Mouse (Mus musculus) spleen, adult 18-20 months (tissue): Measurements from ENCODE around the gene H2-DMa.

Source experiments
- DNase-seq, 2 experiments: peaks; one replicate each; pipeline ENCODE4 v3.0.0; 2022; ENCODE audit warnings: mixed read lengths in 2 of 2

The H2-DMa gene

DNA sequence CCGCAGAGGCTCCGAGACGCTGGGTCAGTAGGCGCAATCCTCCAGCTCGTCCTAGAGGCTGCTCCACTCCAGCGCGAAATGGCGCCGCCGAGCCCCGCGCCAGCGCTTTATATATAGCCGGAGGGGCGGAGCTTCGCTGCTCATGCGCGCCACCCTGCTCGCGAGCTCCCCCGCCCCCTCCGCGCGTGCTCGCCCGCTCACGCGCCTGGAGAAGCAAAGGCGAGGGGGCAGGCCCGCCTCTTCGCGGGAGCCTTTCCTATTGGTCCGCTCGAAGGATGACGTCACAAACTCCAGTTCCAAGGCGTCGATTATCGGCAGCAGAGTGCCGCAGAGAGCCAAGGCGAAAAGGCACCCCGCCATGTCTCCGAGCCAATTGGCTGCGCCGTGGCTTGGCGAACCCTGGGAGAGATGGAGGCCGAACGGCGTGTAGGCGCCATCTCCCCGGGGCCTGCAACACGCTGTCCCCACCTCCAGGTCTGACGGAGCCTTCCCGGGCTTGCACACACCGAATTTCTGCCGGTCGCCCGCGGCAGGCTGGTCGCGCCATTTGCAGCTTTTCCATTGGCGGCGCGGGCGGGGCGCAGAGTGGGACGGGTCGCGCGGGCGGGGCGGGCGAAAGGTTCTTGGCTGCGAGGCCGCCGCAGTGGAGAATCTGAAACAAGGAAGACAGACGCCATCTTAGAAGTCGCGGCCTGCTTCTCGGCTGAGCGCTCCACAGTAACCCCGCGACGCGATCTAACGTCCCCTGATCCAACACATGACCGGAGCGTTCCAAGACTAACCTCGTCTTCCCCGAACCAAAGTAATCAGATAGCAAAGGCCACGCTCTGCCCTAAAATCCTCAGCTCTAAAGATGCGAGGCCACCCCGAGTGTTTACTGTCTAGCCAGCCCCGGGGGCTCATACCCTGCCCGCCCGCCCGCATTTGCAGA, at the start of gene H2-DMa:
Gene H2-DMa (plus strand): TSS at position 293 of the 931 bp plus-strand sequence.
- peak; percentile 97 to 98 for DNase-seq

DNA sequence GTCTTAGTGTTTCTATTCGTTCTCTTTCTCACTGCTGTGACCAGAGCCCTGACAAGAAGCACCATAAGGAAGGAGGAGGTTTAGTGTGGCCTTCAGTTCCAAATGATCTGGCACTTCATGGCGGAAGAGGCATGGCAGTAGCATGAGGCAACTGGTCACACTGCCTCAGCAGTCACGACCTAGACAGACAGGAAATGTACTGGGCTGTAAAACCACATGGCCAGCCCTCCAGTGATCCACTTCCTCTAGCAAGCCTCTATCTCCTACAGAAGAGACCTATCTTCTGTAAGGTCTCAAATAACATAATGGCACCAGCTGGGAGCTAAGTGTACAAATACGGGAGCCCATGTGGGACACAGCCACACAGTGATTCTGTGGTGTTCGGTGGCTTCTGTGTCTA, 47.2 kb upstream of the H2-DMa start:
- DNase-seq: peak in 1 of 2 experiments; percentile 15

DNA sequence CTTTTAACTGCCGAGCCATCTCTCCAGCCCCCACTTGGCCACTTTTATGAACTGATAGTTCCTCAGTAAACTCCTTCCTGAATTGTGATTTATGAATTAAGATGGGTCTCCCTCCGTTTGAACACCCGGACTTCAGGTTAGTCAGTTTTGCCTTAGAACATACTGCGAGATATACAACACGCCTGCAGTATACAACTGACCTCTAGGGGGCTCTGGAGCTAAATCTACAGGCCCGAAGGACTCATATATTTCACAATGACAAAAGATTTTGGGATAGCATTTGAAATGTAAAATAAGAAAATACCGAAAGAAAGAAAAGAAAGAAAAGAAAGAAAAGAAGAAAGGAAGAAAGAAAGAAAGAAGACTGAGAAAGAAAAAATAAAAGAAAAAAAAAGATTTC, 44.1 kb upstream of the H2-DMa start:
- DNase-seq: peak; percentile 37 to 83

DNA sequence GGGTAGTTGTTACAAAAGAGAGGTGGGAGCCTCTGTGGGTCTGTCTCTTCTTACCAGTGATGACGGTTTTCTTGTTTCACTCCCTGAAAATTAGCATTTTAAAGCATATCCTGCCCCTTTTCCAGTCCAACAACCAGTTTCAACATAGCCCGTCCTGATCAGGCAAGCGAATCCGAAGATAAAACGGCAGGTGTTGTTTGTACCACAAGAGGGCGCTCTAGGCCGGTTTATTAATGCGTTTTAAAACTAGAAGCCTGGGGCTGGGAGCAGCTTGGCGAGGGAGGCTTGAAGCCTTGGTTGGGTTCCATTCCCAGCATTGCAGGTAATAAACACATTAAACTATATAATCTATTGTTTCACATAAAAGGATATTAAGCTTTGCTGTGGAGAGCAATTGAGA, 41.8 kb upstream of the H2-DMa start:
- DNase-seq: peak; percentile 32 to 74

- no peak for DNase-seq
Measured at GRCm38 (mm10) chr17:34078148-34078547, 41.2 kb upstream of the H2-DMa start.

DNA sequence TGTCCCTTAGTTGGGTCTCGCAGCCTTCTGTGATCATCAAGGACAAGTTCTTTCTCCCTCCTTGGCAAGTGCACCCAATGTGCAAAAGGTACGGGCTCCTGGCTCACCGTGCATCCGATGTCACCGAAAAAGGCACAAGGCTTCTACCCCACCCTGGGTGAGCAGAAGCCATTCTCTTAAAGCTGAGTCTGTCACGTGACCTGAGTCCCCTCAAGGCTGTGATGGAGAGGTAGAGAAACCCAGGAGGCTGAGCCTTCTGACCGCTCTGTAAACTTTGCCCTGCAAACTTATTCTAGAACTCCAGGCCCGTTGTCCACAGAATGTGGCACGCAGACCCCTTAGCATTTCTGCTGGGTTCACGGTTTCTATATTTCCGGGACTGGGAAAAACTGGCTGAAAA, 40.3 kb upstream of the H2-DMa start:
- no peak for DNase-seq

DNA sequence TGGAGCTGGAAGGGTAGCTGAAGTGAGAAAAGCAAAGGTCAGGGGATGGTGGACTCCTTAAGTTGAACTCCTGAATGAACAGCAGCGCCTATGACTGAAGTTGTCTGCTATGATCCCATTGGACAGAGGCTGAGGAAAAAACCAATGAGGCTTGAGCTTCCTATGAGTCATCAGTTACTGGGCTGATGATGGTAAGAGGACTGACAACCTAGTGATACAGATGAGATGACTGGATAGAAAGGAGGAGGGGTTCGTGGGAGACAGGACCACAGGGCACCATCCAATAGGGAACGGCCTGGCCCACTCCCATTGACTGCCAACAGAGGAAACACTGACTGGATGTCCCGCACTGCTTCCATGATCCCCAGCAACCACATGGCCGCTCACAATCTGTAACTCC, 39.7 kb upstream of the H2-DMa start:
- no peak for DNase-seq

DNA sequence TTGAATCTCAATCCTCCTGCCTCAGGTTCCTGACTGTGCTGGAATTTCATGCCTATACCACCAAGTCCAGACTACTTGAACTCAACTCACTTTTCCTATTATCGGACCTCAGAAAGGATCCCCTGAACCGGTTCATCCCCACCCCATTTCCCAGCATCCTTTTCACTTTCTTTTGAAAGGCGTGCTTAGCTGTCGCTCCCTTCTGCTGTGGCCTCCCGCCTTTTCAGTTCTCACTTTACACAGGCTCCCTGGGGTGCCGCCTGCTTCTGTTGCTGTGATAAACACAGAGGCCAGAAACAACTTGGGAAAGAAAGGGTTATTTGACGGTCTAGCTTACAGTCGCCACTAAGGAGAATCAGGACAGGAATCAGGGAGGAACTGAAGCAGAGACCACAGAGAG, 36.2 kb upstream of the H2-DMa start:
- DNase-seq: no peak

DNA sequence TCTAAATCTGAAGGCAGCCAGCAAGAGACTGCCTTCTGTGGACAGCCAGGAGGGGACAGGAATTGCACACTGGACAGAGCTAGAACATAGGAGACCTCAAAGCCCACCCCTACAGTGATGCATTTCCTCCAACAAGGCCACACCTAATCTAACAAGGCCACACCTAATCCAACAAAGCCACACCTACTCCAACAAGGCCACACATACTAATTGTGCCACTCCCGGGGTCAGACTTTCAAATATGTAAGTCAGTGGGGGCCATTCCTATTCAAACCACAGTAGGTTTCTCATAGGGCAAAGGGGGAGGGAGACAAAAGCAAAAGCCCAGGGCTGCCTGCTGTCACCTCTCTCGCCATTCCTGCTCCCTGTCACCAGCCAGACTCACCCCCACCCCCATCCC, 32.0 kb upstream of the H2-DMa start:
- DNase-seq: no peak

DNA sequence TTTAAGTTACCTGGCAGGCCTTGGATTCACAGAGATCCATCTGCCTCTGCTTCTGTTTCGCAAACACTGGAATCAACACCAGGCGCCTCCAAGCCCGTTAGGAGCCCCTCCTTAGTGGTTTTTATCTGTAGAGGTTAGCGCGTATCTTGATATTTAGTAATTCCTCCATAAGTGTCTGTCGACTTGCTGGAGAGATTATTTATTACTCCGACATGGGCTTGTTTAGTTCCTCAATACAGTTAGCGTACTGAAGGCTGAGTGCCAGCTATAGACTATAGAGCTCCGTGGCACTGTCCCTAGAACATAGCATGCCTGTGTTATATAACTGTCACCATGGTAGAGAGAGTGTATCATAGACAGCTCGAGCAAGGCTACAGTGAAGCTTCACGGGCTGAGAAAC, 31.2 kb upstream of the H2-DMa start:
- DNase-seq: no peak

DNA sequence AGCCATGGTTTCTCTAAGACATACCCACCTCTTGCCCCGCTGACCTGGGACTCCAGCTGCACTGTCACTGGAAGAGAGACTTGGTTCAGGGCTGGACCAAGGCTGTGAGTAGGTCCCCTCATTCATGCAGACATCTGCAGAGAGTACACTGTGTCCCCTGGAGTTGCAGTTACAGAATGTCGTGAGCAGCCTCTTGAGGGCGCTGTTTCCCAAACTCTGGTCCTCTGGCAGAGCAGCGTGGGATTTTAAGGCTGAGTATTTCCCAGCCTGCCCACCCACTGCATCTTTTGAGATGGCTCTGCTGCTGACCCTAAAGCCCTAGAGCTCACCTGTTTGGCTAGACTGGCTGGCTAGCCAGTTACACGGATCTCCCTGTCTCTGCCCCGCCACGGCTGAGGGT, 28.4 kb upstream of the H2-DMa start:
- DNase-seq: peak; percentile 39 to 63

DNA sequence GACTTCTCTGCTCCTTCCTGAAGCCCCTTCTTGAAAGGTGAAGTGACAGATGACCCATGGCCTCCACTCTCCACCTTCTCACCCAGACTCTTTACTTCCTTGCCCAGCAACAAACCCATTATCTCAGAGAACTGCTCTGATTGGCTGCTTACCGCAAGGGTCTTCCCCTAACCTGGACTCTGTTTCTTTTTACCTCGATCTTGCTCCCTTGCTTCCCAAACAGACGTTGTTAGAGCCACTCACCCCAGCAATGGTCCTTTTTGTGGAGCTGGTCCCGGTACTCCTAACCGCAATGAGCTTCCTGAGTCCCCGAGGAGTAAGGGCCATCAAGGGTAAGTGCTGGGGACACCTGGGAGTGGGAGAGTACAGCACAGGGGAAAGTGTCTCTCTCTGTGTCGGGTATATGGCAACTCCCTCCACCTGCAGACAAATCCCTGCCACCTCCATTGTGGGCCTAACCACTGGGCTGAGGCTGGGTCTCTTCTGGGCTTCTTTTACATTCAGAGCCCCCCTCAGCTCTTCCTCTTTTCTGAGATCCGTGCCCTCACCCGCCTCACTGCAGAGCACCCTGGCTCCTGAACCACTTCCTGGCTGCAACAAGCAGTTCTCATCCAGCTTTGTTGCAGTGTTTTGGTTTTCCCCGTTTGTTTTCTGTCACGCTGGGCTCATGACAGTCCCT, 27.0 kb upstream of the H2-DMa start, which contains the start of gene H2-Oa:
Gene H2-Oa (plus strand): TSS at position 144 of the 679 bp plus-strand sequence.
- peak; percentile 47 to 51 for DNase-seq

DNA sequence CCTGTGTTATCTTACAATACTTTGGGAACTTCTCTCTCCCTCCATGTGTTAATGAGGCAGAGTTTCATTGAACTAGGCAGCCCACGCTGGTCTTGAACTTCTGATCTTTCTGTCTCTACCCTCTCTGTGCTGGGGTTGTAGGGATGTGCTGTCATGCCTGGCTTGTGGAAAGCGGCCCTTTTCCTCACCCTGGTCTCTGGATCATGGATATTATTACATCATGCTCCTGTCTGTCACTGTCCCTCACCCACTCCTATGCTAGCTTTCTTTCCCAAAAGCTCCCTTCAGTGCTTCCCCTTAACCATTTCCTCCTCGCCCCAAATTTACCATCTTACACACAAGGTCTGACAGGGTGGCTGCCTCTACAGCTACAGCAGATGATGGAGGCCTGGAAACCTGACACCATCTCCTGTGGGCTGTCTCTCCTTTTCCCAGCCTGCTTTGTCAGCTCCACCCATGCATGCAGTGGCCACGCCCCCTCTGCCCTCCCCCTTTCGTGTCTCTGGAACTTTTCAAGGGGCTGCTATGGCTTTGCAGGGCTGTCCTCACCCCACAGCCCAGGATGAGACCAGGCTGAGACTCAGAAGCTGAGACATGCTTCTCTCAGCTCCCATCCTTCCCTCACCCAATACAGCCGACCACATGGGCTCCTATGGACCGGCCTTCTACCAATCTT, 26.0 kb upstream of the H2-DMa start:
- peak; percentile 51 to 65 for DNase-seq

DNA sequence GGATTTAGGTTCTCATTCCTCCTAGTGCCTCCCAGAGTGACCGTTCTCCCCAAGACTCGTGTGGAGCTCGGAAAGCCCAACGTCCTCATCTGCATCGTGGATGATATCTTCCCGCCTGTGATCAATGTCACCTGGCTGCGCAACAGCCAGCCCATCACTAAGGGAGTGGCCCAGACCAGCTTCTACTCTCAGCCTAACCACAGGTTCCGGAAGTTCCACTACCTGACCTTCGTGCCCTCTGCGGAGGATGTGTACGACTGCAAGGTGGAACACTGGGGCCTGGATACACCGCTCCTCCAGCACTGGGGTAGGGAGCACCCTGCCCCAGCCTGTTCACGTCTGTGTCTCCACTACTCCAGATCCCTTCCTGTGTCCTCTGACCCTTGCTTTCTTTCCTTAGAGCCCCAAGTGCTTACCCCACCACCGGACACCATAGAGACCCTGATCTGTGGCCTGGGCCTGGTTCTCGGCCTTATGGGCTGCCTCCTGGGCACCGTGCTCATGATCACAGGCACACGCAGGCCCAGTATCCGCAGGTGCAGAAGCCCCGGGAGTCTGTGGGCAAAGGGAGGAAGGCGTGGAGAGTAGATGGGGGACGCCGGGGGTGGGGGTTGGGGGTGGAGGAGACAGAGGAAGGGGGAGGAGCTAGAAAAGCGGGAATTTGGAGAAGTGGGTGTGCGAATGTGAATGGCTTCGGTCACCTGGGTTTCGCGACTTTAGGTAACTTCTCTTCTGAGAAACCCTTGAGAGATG, 24.9 kb upstream of the H2-DMa start:
- DNase-seq: no peak

DNA sequence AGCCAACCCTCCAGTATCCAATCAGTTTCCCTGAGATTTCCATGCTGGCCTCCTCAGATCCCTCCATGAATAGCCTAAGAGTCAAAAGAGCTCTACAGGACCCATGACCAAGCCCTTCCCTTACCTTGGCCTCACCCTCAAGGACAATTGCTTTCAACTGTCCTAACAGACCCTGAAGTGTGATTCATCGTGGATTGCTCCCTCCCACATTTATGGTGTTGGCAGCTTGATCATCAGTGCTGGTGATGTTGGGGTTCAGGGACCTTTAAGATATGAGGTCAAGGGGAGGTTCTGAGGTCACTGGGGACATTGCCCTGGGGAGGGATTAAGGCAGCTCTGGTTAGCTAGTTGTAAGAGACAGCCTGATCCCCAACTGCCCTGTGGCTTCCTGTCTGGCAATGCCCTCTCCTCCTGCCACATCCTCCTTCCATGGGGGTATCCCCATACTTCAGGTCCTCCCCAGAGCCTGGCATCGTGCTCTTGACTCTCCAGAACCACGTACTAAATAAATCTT, 22.8 kb upstream of the H2-DMa start:
- no peak for DNase-seq

GRCm38 (mm10) chr17:34097272-34097671, 22.1 kb upstream of the H2-DMa start:
- no peak for DNase-seq

- DNase-seq: no peak
Measured at GRCm38 (mm10) chr17:34098709-34099479, 20.4 kb upstream of the H2-DMa start.

DNA sequence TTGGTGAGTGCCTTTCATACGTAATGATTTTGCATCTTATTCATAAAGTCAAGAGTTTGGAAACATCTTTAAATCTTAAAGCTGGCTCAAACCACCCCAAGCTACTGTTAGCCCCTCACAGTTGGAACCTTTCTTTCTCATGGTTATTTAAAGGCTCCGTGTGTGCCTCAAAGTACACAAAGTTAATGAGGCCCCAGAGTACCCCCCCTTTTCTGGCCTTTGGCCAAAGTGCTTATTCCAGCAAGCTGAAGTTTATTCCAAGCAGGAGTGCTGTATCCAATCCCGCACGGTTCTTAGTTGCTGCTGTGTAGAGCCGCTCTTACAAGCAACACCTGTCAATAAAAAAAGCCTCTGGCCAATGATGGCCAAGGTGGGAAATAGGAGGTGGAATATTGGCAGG, 19.8 kb upstream of the H2-DMa start:
- no peak for DNase-seq

GRCm38 (mm10) chr17:34101185-34101584, 18.2 kb upstream of the H2-DMa start:
- no peak for DNase-seq

DNA sequence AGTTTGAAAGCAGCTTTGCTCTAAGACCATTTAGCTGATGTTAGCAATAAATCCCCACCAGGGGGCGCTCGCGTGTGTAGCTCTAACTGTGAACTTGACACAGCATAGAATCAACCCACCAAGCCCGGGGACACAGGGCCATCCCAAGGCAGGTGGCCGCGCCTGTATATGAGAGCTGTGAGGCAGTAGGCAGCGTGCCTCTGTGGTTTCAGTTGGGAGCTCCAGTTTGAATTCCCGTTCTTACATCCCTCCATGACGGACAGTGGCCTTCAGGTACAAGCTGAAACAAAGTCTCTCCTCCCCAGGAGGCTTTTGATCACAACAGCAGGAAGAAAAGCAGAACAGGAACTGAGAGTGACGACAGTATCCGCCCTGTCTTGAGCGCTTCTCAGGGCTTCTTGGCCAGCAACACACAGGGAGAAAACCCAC, 17.7 kb upstream of the H2-DMa start:
- DNase-seq: peak; percentile 86 to 99

DNA sequence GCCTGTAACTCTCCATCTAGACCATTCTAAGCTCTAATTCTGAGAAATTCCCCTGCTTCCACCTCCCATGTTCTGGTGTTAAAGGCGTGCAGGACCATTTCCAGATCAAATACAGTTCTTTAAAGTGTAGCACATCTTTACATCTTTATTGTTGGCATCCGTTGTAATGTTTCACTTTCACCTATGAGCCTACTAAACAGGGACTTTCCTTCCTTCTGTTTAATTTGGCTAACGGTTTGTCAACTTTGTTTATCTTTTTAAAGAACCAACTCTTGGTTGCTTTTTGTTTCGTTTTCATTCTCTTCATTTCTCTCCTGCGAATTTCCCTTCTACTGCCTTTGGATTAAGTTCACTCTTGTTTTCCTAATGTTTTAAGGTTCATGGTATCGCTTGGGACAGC, 16.5 kb upstream of the H2-DMa start:
- no peak for DNase-seq

DNA sequence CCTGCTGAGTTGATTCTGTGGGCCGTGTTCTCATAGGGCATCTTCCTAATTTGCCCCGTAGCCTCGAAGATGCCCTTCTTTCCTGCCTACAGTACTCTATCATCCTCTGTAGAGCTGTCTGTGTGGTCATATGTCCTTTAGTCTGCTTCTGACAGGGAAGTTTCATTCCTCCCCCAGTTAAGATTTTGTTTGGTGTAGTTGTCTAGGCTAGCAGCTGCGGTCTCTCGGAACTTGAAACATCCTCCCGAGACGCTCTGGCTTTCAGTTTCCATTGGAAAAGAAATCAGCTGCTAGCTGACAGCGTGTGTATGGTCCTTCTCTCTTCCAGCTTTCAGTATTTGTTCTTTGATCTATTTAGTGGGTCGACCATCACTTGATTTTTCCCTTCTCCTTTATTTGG, 14.5 kb upstream of the H2-DMa start:
- no peak for DNase-seq
